Mouse (Mus musculus) kidney, postnatal 0 days (tissue): ENCODE measurements around the gene Nr5a1. TPM values are rescaled to one million over a fixed set of nuclear protein-coding genes. Genes with fewer than 3 reads are reported as not detected.
A peak's percentile ranks its signal among the peaks of the same experiment; 100 is the strongest.

Experiments used
- ATAC-seq: fragments of 200-750 bp; cut with Nextera tagmentation; replicated peaks from 2 replicates; pipeline ENCODE4 v1.8.0; 2017; ENCODE audit warnings: low read depth, moderate number of reproducible peaks, moderate TSS enrichment, moderate library complexity; ENCODE audit not compliant: low FRiP score
- DNase-seq: peaks from one replicate; pipeline ENCODE4 v3.0.0-alpha.2; 2016; ENCODE audit warnings: low spot score
- H3K27ac ChIP-seq: fragments of 300-500 bp; sonication (generic); 2 replicates; pipeline ENCODE4 v1.5.1; 2014; ENCODE audit warnings: mild to moderate bottlenecking
- H3K27me3 ChIP-seq: fragments of 300-500 bp; sonication (generic); 2 replicates; pipeline ENCODE4 v1.6.1; 2014; ENCODE audit warnings: low read length, mixed read lengths; ENCODE audit not compliant: insufficient read depth
- H3K36me3 ChIP-seq: fragments of 300-500 bp; sonication (generic); 2 replicates; pipeline ENCODE4 v1.6.1; 2014; ENCODE audit warnings: low read length, mixed read lengths; ENCODE audit not compliant: insufficient read depth
- H3K4me1 ChIP-seq: fragments of 300-500 bp; sonication (generic); replicated peaks from 2 replicates; pipeline ENCODE4 v1.6.1; 2014; ENCODE audit warnings: antibody characterized with exemption, low read length, mixed read lengths; ENCODE audit not compliant: insufficient read depth
- H3K4me2 ChIP-seq: fragments of 300-500 bp; sonication (generic); 2 replicates; pipeline ENCODE4 v1.6.1; 2014; ENCODE audit warnings: mild to moderate bottlenecking, low read length, moderate library complexity, mixed read lengths
- H3K4me3 ChIP-seq: fragments of 300-500 bp; sonication (generic); replicated peaks from 2 replicates; pipeline ENCODE4 v1.5.1; 2014; ENCODE audit warnings: low read depth, low read length
- H3K9ac ChIP-seq: fragments of 300-500 bp; sonication (generic); 2 replicates; pipeline ENCODE4 v1.6.1; 2014; ENCODE audit warnings: low read depth, low read length
- H3K9me3 ChIP-seq: fragments of 300-500 bp; sonication (generic); replicated peaks from 2 replicates; pipeline ENCODE4 v1.6.1; 2016; ENCODE audit warnings: low read length, inconsistent platforms, mixed read lengths
- CTCF ChIP-seq: IDR thresholded peaks from 2 replicates; pipeline ENCODE4 v1.5.1; 2016; ENCODE audit warnings: antibody characterized with exemption, low read depth, mild to moderate bottlenecking, moderate library complexity
- WGBS: fragments of 180-500 bp; shearing (Covaris S2); extraction: QIAGEN DNeasy Blood & Tissue Kit; methylation state at CpG from one replicate; pipeline ENCODE4 v1.1.7; 2014; 5-methylcytosine and 5-hydroxymethylcytosine counted together
- polyA plus RNA-seq: library from polyadenylated mRNA; unstranded; fragments of >200 nt; fragmentation: Nextera tagmentation; extraction: Ambion mirVana; gene quantifications from 2 replicates; pipeline ENCODE4 v1.2.1, GENCODE M21; 2015

Gene Nr5a1
- polyA plus RNA-seq, 1 experiment from 2014 or later = 0.36 TPM

DNA sequence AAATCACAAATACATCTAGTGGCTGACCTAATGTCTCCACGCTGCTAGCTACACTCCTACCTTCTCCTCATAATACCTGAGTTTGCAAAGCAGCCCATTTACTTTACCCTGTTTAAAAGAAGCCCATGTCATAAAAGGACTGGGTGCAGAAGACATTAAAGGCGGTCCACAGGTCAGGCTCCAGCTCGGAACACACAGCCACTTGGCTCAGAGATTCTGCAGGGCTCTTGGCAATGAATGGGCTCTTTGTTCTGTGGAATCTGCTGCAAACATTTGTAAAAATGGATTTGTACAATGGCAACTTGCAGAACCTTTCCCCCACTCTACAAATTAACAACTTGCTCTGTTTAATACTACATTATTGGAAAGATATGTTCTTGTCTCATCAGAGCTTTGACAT, 11.1 kb upstream of the Nr5a1 start:
- no peaks in the 10 kb centered on the region for H3K27me3 ChIP-seq
- H3K36me3 ChIP-seq = no peaks in the 10 kb centered on the region
- no peaks in the 10 kb centered on the region for H3K4me1 ChIP-seq
- WGBS = 59% methylated on average over 3 of the region's 3 CpGs
- H3K9ac ChIP-seq = no peak overlapping the region
- no peaks in the 10 kb centered on the region for H3K9me3 ChIP-seq
- ATAC-seq = no peak
- H3K4me3 ChIP-seq = no peak overlapping the region
- no peak overlapping the region for H3K27ac ChIP-seq
- TF ChIP-seq CTCF = no peak
- no peak for DNase-seq
- no peak overlapping the region for H3K4me2 ChIP-seq

GRCm38 (mm10) chr2:38723378-38723777, 9.0 kb upstream of the Nr5a1 start:
- no peak overlapping the region for H3K27ac ChIP-seq
- WGBS = 81% methylated on average over 4 of the region's 4 CpGs
- no peak overlapping the region for H3K4me2 ChIP-seq
- no peak overlapping the region for H3K9ac ChIP-seq
- DNase-seq = no peak
- H3K9me3 ChIP-seq = no peaks in the 10 kb centered on the region
- H3K36me3 ChIP-seq = no peaks in the 10 kb centered on the region
- TF ChIP-seq CTCF = no peak
- no peaks in the 10 kb centered on the region for H3K27me3 ChIP-seq
- no peak for ATAC-seq
- no peaks in the 10 kb centered on the region for H3K4me1 ChIP-seq
- no peak overlapping the region for H3K4me3 ChIP-seq

- Histone ChIP-seq H3K9me3 (no peaks in the 10 kb centered on the region), H3K4me3 (no peak overlapping the region), H3K27me3 (no peaks in the 10 kb centered on the region), H3K4me1 (no peaks in the 10 kb centered on the region), H3K4me2 (no peak overlapping the region), H3K36me3 (no peaks in the 10 kb centered on the region), H3K9ac (no peak overlapping the region), H3K27ac (no peak overlapping the region)
- 38% methylated on average over 4 of the region's 4 CpGs for WGBS
- TF ChIP-seq CTCF = no peak
- DNase-seq = peak; percentile 72
- no peak; the same call in 1 of the 2 replicates for ATAC-seq
These were observed 7.7 kb upstream of the Nr5a1 start for GRCm38 (mm10) chr2:38722076-38722475.

GRCm38 (mm10) chr2:38720661-38721060, 6.3 kb upstream of the Nr5a1 start:
- Histone ChIP-seq H3K4me1 (no peaks in the 10 kb centered on the region), H3K9me3 (no peaks in the 10 kb centered on the region), H3K4me3 (no peak overlapping the region), H3K9ac (no peak overlapping the region), H3K4me2 (no peak overlapping the region), H3K27me3 (no peaks in the 10 kb centered on the region), H3K36me3 (no peaks in the 10 kb centered on the region), H3K27ac (no peak overlapping the region)
- ATAC-seq = no peak
- no peak for DNase-seq
- WGBS = 84% methylated on average over 2 of the region's 2 CpGs
- no peak for TF ChIP-seq CTCF

DNA sequence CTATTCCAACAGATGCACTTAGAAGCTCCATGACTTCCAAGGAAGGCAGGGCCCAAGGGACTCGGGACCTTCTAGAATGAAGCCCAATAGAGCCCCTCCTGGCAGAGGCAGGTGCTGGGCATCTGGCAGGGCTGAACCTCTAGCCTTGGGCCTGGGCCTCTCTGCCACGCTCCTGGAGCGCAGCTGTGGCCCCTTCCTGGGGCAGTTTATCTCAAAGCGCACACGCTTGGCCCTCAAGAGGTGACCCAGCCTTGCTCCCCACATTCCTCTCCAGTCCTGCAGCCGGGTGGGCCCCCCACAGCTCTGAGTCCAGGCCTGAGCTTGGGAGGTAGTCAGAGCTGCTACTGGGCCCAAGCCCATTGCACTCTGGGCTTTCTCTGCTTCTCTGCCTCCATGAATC, 5.0 kb upstream of the Nr5a1 start:
- DNase-seq (no peak), ATAC-seq (no peak)
- Histone ChIP-seq H3K4me2 (no peak overlapping the region), H3K9me3 (no peaks in the 10 kb centered on the region), H3K4me1 (no peaks in the 10 kb centered on the region), H3K9ac (no peak overlapping the region), H3K4me3 (no peak overlapping the region), H3K36me3 (no peaks in the 10 kb centered on the region), H3K27me3 (no peaks in the 10 kb centered on the region), H3K27ac (no peak overlapping the region)
- no peak for TF ChIP-seq CTCF
- whole genome bisulfite sequencing = 79% methylated on average over 6 of the region's 6 CpGs

GRCm38 (mm10) chr2:38718676-38719075, 4.3 kb upstream of the Nr5a1 start:
- Histone ChIP-seq H3K9me3 (no peaks in the 10 kb centered on the region), H3K4me3 (no peak overlapping the region), H3K9ac (no peak overlapping the region), H3K36me3 (no peaks in the 10 kb centered on the region), H3K4me1 (no peaks in the 10 kb centered on the region), H3K4me2 (no peak overlapping the region), H3K27me3 (0 out of 2 replicates have a peak, but pooled peaks cover 3% of the 10 kb centered on the region), H3K27ac (no peak overlapping the region)
- DNase-seq (no peak), ATAC-seq (no peak)
- 63% methylated on average over 8 of the region's 8 CpGs for WGBS
- TF ChIP-seq CTCF = no peak

- no peak for DNase-seq
- no peak for ATAC-seq
- WGBS = 84% methylated on average over 2 of the region's 2 CpGs
These were observed 3.1 kb upstream of the Nr5a1 start for GRCm38 (mm10) chr2:38717436-38717835.

More at GRCm38 (mm10) chr2:38717436-38717835, 3.1 kb upstream of the Nr5a1 start:
- Histone ChIP-seq H3K4me2 (no peak overlapping the region), H3K27ac (no peak overlapping the region), H3K9ac (no peak overlapping the region), H3K9me3 (no peaks in the 10 kb centered on the region), H3K27me3 (peaks cover 8% of the 10 kb centered on the region), H3K4me1 (no peaks in the 10 kb centered on the region), H3K4me3 (no peak overlapping the region), H3K36me3 (no peaks in the 10 kb centered on the region)
- TF ChIP-seq CTCF = no peak
